Mouse (Mus musculus) kidney, postnatal 10 days (tissue): ENCODE data around the gene Zbtb41.
A peak's percentile ranks its signal among the peaks of the same experiment; 100 is the strongest.
"Not testable (repeated sequence)": the region's sequence is repeated elsewhere in the genome, so short reads cannot be mapped to it uniquely, and the experiment has no call there.

Experiments
- DNase-seq: peaks from one replicate; pipeline ENCODE4 v3.0.0; 2021; ENCODE audit warnings: mixed read lengths

Gene Zbtb41

DNA sequence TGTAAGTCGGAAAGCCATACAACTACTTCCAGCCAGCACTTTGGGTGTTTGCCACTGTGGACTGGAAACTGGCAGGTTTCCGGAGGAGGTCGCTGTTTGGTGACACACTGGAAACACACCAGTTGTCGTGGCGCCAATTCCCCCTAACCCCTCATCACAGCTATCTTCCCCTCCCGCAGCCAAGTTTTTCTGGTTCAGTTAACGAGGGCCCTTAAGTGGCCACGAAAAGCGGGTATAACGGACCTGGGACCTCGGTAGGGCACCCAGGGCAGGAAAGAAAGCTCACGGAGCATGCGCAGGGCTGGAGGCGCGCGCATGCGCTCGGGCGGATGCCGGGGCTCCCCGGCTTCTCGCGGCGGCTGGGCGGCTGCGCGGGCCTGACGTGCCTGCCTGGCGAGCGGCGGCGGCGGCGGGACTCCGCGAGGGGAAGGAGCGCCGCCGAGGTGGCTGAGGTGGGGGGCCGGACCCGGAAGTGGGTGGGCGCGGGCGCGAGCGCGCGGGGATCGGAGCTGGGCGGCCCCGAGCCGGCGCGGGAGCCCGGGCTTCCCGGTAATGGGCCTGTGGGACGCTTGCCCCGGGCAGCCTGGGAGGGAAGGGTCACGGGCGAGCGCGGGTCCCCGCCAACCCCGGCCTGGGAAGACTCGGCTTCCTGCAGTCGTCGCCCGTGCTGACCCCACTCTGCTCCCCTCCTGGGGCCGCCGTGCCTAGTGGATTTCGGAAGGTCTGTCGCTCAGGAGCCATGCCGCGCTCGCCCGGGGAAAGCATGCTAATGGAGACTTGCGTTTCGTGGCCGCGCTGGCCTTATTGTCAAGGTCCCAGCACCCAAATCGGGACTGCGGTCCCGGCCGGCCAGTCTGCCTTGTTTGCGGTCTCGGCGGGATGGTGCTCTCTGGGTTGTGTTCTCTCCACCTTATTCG is at the start of gene Zbtb41:
Gene Zbtb41, plus strand, starts transcription at position 414 of the 917 bp plus-strand sequence.
- DNase-seq = peak; percentile 92

DNA sequence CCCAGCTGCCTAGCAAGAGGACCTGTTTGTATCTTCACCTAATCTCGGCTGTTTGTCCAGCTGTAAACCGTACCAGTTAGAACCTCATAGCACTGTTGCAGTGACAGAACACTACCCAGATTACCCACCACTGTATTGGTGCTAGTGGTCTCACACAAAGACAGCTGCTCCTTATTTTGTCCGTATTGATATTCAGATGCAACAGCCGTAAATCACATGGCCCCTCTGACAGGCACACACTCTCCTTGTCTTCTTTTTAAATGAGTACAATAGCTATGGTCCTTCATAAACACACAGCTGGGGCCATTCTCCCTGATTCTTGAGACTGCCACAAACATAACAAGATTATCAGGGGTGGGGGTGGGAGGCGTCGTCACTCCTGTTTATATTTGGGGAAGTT is 46.2 kb upstream of the Zbtb41 start:
- no peak for DNase-seq

DNA sequence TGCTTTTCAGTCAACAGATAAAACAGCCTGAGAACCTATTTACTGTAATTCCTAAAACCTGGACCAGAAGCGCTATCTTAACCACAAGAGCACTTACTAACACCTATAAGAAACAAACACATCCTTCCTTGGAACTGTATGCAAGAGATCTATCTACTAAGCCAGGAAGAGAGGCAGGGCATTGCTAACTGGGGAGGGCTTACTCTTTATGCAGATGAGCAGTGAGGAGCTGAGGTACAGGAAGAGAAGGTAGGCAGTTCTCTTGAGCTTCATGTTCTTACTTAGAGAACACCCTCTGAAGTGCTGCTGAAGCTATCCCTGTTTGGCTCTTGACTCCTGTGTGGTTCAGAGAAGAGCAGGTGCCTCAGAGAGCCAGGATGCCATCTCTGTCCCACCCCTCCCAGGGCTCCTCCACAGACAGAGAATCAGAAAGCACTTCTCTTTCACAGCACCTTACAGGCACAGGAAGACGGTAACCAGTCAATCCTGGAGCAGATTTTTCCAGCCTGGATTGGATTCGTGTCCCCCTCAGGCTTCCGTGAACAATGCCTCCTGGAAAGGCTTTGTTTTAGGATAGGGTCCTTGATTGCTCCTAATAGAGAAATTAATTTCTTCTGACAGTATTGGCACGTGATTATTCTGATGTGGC is 45.3 kb upstream of the Zbtb41 start, which contains the start of gene Crb1:
Gene Crb1, minus strand, starts transcription at position 463 of the 649 bp plus-strand sequence.
- DNase-seq = peak; percentile 10

DNA sequence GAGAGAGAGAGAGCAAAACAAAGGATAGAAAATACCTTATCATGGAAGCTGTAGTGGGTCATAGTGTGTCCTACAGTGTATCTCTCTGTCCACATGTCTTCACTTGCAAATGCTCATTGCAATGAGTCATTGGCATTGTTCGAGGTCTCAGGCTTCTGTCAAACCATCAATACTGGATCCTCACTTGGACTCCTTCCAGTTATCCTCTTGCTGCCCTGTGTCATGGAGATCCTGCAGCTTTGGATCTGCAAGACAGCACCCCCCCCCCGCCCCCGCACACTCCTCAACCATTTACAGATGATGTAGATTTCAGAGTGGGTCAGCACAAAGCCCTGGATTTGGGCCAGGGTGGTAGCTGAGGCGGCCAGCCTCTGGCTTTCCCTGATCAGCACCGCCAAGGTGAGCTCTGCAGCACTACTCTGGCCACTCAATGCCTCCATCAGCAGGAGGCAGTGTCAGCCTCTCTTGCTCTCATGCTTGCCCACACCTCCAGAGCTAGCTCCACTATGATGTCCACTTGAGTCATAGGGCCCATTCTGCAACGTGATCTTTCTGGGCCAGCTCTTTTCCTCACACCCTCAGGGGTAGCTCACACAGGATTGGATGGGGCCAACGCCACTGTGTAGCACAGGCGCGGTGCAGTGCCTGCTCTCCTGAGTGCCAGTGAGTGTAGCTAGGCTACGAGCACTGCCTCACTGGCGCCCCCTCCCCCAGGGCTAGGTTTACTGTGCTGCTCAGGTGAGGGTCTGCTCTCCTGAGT is 43.0 kb upstream of the Zbtb41 start:
- DNase-seq = peak; percentile 25

DNA sequence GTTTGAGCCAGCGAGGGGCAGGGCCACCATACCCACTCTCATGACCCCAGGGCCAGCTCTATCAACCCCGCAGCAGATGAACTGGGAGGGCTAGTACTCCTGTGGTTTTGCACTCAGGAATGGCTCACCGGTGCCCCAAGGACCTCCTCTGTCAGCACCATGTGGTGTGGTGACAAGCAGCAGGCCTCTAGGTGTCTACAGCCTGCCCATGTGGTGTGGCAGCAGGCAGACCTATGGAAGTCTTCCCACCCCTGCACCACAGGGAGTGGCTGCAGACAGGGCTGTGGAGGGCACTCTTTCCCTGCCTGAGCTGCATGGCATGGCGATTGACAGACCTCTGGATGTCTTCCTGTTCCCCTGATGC is 42.5 kb upstream of the Zbtb41 start:
- no peak for DNase-seq

DNA sequence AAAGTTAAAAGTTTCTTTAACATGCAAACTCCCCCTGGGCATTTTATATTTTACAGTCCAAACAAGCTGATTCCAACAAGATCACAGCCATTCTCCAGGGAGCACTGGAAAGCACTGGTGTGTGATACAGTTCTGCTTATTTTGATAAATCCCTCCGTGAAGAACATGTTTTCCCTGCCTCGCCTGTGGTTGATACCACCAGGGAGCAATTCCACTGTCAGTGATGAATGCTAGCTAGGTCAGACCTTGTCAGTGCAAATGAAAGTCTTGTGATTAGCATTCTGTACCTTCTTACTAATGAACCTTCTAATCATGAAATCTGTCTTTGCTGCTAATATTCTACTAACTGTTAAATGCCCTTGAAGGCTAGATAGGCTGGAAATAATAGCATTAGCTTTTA is 30.3 kb upstream of the Zbtb41 start:
- no peak for DNase-seq

DNA sequence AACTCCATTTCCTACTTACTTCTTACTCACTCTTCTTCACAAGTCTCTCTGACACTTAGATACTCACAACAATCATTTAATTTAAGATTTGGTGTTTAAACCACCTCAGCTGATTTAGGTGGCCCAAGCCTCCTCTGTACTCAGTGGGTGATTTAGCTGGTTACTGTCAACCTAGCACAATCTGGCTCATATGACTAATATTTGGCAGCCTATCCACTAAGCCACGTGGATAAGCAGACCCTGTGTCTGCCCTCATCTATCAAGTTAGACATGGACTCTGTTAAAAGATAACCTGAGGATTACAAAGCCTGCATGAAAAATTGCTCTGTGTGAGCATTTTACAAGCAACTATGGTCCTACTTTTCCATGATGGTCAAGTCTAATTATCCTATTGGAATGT is 25.5 kb upstream of the Zbtb41 start:
- peak; percentile 24 for DNase-seq

DNA sequence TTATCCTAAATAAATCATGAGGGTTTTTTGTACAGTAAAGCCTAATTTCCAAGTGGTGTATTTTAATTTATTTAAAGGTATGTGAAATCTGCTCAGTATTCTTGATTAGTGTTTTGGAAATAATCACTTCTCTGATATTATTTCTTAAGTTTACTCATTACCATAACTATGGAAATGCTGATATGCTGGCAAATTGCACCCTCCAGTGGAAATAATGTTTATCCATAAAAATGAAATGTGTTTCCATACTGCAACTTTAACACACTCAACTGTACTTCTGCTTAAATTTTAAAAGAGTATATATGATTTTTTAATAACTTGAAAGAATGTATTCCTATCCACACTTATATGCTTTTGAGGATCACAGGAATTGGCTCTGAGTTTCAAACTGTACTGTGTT is 16.3 kb upstream of the Zbtb41 start:
- DNase-seq = no peak

DNA sequence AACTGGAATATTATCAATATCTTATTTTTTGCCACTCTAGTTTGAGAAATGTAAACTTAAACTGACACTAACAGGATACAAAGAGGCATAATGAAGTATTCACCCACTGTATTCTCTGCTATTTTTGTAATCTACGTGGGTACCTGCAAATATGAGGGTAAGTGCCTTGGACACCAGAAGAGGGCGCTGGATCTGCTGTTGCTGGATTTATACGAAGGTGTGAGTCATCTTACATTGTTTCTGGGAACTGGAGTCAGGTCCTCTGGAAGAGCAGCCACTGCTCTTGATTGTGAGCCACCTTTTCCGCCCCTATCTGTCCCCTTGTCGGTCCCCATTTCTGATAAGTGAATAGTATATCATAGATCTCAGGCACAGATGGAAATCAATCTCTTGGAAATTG is 14.4 kb upstream of the Zbtb41 start:
- DNase-seq = no peak

DNA sequence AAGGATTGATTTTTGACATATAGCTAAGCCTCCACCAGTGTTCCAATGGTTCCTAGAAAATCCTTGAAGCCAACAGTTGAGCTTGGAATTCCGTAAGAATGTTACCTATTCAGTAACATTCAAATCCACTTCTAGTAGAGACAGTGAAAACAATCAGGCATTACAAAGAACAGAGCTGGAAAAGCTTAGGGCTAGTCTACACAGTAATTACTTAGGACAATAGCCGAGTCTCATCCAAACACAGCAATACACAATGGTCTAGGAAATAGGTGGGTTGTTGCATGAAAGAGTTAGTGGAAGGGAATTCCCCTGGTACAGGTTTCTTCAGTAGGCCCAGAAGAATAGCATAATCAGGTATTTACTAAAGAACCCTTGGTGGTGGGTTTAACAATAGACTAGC is 9.7 kb upstream of the Zbtb41 start:
- not testable (repeated sequence) for DNase-seq

DNA sequence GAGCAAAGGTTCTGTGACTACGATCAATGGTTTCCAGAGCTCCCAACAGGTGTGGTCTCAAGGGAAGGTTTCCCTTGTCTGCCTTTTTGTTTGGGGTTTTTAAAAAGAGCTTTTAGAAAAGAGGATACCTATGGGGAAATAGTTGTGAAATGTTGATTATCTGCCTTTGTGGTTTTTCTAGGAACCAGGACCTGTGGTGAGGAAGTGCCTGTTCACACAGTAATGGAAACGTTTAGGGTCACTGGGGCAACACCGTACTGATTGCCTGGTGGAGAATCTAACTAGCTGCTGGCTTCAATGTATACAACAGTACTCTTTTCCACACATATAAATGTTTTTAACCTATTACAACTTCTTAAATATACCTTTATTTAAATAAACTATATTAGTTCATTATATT is 8.6 kb upstream of the Zbtb41 start:
- DNase-seq = no peak

DNA sequence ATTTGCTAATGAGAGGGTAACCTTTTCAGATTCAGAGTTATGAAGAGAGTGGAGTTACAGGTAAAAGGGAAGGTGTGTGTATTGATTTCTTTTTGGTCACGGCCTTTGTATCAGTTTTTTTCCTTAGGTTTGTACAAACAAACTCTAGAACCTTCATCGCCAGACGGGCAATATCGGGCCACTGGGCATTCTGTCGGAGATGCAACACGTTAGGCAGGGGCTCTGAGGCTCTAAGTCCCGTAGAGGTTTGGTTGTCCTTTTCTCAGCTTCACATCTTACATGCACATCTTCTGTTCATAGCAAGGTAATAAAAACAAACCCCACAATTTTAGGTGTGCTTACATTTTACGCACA is 590 bp upstream of the Zbtb41 start:
- DNase-seq = peak; percentile 13

DNA sequence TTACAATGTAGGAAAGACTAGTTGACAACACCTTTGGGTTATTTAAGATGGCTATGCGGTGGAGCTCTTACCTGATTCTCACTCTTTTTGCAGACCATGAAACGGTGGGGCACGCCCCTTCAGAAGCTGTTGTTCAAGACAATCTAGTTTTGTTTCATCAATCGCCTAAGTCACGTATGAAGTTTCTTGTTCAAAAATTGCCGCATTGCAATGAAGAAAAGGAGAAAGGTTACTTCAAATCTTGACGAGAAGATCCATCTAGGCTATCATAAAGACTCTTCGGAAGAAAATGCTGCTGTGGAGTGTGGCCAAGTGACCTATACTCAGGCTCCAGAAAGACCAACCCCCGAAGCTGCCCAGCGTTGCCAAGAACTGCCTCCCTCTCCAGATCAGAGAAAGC is 853 bp downstream of the Zbtb41 start:
- DNase-seq = peak; percentile 52

DNA sequence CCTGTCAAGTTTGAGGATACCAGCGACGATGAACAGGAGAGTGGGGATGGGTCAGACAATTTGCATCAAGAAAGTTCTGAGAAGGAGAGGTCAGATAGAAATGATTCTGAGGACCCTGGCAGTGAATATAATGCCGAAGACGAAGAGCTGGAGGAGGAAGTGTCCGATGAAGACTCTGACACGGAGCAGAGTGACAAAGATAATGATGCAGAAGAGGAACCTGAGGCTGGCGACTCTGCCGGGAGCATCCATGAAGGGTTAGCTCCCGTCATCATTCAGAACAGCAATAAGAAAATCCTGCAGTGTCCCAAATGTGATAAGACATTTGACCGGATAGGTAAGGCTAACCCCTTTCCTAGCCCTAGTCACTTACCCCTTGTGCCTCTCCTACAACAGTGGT is 1.8 kb downstream of the Zbtb41 start:
- no peak for DNase-seq

DNA sequence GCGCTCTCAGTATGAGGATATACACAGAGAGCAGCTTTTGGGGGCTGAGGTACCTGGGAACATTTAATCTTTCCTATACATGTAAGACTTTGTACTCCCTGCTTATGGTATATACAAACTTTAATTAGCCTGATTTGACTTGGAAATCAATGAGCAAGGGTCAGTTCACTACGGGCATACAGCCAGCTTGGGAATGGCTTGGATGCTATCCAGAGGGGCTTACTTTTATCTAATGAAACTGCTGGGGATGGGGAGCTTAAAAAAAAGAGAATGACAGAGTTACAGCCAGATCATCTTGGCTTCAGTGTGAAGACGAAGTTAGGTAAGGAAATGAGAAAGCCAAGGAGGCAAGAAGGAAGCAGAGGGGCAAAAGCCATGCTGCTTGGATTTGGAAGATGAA is 2.9 kb downstream of the Zbtb41 start:
- peak; percentile 37 for DNase-seq

DNA sequence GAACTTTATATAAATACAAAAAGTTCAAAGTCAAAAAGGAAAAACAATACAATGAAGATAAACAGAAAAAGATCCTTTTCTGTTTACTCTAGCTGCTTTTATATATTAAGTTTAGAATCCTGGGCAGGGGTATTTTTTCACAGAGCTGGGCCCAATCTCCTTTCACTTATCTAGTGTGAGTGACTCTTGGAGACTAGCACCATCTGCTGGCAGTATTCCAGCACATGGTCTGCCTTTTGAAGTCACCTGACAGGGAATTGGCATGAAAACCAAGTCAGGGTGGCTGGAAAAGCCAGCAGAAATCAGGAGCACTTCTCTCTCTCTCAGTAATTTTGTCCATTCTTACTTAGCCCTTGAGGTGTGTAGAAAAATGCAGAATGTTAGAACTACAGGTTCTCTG is 16.3 kb downstream of the Zbtb41 start:
- peak; percentile 64 for DNase-seq

DNA sequence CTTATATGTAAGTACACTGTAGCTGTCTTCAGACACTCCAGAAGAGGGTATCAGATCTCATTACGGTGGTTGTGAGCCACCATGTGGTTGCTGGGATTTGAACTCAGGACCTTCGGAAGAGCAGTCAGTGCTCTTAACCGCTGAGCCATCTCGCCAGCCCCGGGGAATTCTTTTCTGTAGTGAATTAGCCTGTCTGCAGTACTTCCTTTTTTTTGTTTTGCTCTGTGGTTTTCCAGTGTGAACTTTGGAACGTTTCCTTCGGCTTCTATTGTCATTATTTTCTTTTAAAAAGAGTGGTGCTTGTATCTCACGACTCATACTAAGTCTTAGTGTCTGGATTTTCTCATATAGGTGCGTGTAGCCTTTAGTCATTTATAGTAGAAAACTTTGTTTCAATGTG is 21.0 kb downstream of the Zbtb41 start:
- not testable (repeated sequence) for DNase-seq

DNA sequence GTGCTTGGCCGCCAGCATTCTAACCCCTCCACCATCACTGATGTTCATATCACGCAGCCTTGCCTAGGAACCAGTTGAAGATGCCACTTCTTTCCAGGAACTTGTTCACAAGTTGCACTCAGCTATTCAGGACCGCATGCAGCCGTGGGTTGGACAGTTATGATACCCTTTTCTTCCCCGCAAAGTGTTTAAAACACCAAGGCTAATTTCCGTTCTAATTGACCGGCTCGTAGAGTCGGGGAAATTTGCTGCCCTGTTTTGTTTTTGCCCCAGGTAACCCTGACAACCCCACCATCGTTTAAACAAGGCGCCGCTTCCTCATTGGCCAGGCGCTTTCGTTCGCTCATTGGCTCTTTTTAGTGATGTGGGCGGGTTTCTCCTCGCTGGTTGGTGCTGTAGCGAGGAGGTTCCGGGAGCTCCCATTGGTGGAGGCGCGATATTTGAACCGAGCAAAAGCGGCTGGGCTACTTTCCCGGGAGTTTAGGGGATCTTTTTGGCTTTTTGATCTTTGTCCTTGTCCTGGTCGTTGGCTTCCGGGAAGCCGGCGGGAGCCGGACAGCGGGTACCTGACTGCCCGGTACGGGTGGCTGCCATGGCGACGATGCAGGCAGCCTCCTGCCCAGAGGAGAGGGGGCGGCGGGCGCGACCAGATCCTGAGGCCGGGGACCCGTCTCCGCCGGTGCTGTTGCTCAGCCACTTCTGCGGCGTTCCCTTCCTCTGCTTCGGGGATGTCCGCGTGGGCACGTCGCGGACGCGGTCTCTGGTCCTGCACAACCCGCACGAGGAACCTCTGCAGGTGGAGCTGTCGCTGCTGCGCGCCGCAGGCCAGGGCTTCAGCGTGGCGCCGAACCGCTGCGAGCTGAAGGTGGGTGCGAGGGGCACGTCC is 32.5 kb downstream of the Zbtb41 start, which contains the start of gene Aspm:
Gene Aspm, plus strand, starts transcription at position 433 of the 886 bp plus-strand sequence.
- peak; percentile 93 for DNase-seq

DNA sequence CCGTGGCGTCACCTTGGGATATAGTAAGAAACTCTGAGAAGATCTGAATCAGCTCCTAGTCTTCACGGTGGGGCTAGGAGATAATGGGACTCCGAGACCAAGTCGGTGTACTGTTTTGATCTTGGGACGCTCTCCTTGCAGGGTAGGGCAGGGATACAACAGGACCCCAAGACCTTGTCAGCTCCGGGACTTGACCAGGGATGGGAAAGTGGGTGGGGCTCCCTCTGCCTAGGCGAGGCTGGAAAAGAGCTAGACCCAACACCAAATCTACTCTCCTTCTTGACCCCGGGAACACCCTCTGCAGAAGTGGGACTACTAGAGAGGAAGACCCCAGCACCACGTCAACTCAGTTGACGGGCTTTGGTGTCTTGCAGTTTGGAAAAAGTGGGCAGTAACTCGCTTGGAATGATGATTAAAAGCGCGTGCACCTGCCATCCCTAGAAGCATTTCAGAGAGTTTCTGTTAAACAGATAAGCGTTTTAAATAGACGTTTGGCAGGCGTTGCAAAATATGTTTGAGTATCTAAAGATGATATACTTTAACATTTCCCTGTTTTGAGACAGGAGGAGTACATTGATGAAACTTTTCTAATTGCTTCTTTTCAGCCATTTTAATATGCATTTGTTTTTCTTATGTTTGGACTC is 33.3 kb downstream of the Zbtb41 start:
- peak; percentile 27 for DNase-seq

DNA sequence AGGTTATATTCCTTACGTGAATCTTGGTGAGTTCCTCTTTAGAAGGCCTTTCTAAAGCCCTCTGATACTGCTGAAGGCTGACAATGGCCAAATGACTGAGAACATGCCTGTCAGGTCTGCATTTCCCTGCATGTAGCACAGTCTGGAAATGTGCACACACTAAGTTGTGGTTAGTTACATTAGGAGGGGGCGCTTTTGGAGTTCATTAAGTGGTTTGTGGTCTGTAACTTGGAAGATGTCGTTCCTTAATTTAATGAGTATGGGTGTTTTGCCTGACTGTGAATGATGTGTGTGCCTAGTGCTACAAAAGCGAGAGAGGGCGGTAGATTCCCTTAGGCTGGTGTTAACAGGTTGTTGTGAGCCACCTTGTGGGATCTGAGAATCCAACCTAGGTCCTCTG is 38.7 kb downstream of the Zbtb41 start:
- DNase-seq = no peak

DNA sequence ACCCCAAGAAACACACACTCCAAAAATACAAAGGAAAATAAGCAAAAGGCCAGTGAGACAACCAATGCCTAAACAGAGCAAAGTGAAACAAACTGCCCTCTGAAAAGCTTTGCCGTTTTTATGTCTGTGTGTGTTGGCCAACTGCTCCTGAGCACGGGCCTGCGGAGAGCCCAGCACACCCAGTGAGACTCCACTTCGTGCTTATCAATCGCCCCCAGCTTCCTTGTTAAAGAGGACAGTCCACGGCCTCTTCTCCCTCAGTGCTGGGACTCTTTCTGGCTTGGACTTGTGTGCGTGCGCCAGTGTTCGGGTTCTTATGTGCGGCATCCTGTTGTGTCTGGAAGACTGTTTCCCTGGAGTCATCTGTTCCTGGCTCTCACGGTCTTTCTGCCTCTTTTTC is 43.8 kb downstream of the Zbtb41 start:
- no peak for DNase-seq

DNA sequence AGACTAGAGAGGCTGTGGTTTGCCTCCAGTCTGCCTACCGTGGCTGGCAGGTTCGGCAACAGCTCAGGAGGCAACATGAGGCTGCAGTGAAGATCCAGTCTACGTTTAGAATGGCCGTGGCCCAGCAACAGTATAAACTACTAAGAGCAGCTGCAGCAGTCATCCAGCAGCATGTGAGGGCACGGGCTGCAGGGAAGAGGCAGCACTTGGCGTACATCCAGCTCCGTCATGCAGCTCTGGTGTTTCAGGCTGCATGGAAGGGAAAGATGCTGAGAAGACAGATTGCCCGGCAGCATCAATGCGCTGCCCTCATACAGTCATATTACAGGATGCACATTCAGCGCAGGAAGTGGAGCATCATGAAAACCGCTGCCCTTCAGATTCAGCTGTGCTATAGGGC is 56.8 kb downstream of the Zbtb41 start:
- DNase-seq = no peak
